Mouse (Mus musculus) right cerebral cortex, postnatal 4 days (tissue): Measurements from ENCODE around the gene Mrto4.

Source experiments
- DNase-seq: peaks from one replicate; pipeline ENCODE4 v3.0.0-alpha.2; 2022

The Mrto4 gene

DNA sequence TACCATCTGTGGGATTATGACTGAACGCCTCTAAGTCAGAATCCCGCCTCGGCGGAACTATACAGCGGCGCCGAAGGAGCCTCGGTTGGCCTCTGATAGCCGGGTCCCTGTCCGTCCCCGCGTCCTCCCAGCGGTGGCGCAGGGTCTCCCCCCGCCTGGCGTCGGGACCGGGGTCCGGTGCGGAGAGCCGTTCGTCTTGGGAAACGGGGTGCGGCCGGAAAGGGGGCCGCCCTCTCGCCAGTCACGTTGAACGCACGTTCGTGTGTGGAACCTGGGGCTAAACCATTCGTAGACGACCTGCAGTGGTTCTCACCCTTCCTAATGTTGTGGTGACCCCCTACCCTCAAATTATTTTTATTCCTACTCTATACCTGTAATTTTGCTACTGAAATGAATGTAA lies 14.2 kb downstream of the Mrto4 start:
- no peak for DNase-seq

DNA sequence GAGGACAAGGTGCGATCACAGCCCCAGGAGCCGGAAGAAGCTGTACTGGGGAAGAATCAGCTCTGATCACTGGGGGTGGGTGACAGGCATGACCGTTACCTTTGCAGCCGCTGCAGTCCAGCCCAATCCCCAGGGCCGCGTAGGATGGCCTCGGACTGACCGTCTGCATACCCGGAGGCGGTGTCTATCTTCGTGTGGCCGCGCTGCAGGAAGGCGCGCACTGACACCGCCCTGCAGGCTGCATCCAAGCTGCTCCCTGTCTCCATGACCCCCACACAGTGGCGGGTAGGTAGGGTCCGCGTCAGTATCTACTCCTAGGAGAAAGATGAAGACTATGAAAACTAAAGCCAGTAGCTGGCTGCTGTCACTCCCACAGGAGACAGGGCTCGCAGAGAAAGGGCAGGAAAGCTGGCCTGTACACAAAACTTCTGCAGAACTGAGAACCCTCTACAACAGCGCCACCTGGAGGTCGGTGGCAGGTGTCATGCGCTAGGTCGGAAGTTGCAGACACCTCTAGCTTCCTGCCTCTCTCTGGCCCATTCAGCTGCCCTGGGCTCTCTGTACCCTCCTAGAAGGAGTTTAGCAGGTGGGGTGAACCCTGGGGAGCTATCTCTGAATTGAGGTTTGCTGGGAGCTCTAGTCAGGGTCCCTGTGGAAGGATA lies 15.4 kb downstream of the Mrto4 start:
- DNase-seq = peak; percentile 84

DNA sequence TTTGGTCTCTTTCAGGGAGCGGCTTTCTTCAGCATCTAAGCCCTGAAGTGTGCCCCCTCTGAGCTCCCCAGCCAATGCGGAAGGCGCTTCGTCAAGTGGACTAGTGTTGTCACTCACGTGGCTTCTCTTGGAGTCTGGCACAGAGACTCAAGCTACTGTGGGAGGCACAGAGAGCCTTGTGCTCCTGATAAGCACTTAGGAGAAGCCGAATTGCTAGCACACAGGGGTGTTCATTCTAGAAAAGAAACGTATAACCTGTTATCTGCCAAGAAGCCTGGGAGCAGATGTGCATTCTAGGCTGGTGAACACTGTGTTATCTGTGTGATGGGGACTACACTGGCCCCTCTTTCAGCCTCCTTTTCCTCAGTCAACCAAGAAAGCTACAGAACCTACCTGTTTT lies 16.9 kb downstream of the Mrto4 start:
- DNase-seq = no peak

- no peak for DNase-seq
Observed at GRCm38 (mm10) chr4:139334631-139335295, 17.6 kb downstream of the Mrto4 start.

GRCm38 (mm10) chr4:139330605-139331004 lies 21.8 kb downstream of the Mrto4 start:
- DNase-seq = peak; percentile 31

GRCm38 (mm10) chr4:139319740-139320139 lies 32.6 kb downstream of the Mrto4 start:
- DNase-seq = no peak

DNA sequence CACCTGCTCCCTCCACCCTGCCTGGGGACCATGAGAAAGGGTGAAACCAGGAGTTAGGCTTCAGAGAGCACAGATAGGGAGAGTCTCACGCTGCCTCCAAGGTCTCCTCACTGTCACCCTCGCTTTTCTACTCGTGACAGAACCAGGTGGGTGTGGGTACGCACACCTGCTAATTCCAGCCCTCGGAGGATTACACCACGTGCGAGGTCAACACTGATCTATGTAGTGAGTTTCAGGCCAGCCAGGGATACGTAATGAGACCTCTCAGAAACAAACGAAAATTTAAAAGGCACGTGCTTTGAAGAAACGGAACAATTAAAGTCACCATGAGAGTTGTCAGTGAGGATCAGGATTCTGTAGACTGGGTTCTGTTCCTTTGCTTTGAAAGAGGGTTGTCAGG lies 33.9 kb downstream of the Mrto4 start:
- DNase-seq = no peak

DNA sequence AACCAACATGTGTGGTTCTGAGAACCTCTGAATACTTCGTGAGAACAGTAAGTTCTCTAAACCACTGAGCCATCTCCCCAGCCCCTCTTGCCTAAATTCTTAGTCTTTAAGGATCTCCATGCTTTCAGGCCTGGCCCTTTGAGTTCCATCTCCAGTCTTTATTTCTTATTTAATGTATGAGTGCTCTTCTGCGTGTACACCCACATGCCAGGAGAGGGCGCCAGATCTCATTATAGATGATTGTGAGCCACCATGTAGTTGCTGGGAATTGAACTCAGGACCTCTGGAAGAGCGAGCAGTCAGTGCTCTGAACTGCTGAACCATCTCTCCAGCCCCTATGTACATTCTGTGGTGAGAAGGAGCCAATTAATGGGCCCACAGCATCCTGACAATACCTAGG lies 39.7 kb downstream of the Mrto4 start:
- DNase-seq = no peak

- no peak for DNase-seq
Observed at GRCm38 (mm10) chr4:139311707-139312106, 40.7 kb downstream of the Mrto4 start.

GRCm38 (mm10) chr4:139310899-139311701 lies 41.3 kb downstream of the Mrto4 start:
- DNase-seq = no peak

DNA sequence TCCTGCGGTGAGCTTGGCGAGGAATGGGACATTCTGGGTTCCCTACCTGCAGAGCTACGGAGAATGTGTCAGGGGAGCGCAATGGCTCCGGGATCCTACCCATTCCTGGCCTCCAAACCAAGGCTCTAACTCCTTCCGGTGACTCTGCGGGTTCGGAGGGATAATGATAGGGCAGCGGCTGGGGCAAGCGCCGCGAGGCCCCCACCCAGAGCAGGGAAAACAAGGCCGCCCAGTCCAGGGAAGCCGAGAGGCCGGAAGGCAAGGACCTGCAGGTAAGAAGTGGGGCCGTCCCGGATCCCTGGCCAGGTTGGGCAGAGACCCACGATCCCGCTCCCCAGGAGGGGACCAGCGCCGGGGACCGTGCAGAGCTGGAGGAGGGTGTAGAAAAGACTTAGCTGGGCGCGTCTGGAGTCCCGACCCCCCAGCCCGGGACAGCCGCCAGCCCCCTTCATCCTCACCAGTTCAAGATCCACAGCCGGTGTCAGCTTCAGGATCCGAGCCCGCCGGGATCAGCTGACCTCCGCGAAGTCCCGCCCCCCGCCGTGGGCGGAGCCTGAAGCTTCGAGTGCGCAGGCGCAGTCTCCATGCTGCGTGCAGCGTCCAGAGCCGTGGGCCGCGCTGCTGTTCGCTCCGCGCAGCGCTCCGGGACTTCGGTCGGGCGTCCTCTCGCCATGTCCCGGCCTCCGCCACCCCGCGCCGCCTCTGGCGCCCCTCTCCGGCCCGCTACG lies 42.0 kb downstream of the Mrto4 start, which contains the start of the genes Pqlc2 and Akr7a5:
TSS of gene Pqlc2 (minus strand) at position 538 of the 728 bp plus-strand sequence.
TSS of gene Akr7a5 (plus strand) at position 574 of the 728 bp plus-strand sequence.
- DNase-seq = peak; percentile 99

DNA sequence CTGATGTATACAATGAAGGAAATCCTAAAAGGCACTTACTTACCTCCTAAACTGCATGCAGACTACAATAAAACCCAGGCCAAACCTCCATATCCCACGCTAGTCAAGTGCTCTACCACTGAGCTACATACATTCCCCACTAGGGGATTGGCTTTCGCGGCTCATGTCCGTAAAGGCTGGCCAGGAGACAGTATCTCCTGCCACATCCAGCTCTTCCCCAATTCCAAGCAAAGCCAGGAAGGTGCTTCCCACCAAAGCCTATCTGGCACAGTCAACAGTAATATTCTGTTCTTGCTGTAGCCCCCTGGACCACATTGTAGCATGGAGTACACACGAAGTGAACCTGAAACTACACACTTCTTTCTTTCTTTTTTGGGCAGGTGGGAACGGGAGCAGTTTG lies 42.7 kb downstream of the Mrto4 start:
- DNase-seq = no peak

- DNase-seq = no peak
Observed at GRCm38 (mm10) chr4:139307916-139308315, 44.5 kb downstream of the Mrto4 start.

GRCm38 (mm10) chr4:139305521-139305920 lies 46.9 kb downstream of the Mrto4 start:
- no peak for DNase-seq

GRCm38 (mm10) chr4:139302241-139302640 lies 50.1 kb downstream of the Mrto4 start:
- no peak for DNase-seq

- DNase-seq = no peak
Observed at GRCm38 (mm10) chr4:139301780-139302179, 50.6 kb downstream of the Mrto4 start.

- DNase-seq = no peak
Observed at GRCm38 (mm10) chr4:139298671-139299366, 53.6 kb downstream of the Mrto4 start.

DNA sequence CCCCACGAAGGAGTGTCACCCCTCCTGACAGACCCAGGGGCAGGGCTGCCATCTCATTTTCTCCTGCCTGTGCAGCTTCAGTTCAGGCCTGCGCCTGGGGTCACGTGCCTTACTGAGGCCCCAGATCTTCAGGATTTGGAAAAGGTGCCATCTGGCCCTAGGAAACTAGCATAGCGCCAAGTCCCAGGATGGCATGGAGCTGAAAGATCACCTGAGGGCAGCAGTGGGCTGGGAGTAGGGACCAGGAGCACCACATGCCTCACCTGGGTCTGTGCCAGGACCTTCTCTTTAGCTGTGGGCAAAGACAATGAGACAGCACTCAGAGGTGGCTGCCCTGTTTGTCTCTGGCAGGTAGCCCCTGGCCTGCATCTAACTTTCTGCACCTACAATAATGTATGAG lies 54.8 kb downstream of the Mrto4 start:
- peak; percentile 35 for DNase-seq
